Mouse (Mus musculus) adrenal gland, adult 8-10 months (tissue): ENCODE measurements around the gene Ankrd13c. TPM values are rescaled to one million over a fixed set of nuclear protein-coding genes. Genes with fewer than 3 reads are reported as not detected.
"Not testable (repeated sequence)": the region's sequence is repeated elsewhere in the genome, so short reads cannot be mapped to it uniquely, and the experiment has no call there.

ENCODE experiments used
- DNase-seq: peaks from one replicate; pipeline ENCODE4 v3.0.0; 2022
- total RNA-seq, 4 experiments: library from RNA; stranded (reverse); gene quantifications; 2 replicates each; pipeline ENCODE4 v1.2.4; 2022

The Ankrd13c gene
- 10 to 100 TPM; 67.8 to 89.5 (median 86.9) TPM for total RNA-seq

DNA sequence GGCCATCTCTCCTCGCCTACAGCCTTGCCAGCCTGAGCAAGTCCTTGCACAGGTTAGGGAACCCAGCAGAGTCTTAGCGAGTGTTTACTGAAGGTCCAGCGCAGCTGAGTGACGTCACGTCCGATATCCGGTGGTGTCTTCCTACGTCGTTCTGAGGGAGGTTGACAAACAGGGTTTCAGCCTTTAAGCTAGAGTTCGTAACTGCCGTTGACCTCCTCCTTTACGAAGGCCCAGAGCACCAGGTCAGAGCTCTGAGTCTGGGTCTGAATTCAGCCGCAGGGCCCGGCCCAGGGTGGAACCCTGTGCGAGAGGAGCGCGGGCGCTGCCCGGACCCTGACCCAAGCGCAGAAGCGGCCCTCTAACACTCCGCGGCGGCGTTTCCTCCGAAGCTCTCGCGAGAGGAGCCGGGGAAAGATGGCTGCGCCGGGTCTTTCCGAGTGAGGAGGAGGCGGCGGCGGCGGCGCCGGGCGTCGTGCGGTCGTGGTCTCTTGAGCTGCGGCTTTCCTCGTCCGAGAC, at the start of gene Ankrd13c:
Ankrd13c (plus strand) TSS at position 397 of the 516 bp plus-strand sequence.
- DNase-seq = peak; percentile 88

DNA sequence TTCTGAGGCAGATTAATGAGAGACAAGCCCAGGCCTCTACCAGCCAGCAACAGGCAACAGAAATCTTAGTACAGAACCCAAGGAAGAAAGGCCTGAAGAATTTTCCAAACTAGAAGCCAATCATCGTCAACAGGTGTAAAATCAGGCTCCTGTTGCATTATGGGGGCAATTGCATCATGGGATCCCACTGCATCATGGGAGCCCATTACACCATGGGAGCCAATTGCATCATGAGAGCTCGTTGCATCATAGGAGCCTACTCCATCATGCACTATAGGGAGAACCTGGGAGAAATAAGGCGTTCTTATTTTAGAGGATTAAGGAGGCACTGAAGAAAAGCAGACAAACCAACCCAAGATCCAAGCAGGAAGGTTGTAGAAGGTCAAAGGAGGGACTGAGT, 49.4 kb upstream of the Ankrd13c start:
- DNase-seq = no peak

DNA sequence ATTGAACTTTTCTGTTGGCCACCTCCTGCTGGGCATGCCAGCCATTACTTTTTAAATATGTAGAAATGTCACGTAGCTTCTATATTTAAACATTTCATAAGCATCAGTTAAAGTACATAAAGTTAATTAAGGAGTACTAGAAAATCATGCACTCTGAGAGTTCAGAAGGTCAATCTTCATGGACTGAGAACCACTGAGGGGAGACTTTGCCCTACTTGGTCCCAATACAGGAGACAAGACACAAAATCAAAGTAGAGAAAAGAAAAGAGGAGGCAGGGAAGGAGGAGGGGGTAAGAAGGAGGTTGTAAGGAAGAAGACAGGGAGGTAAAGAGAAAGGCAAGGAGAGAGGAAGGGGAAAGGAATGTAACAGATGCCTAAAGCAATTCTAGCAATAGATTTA, 47.1 kb upstream of the Ankrd13c start:
- no peak for DNase-seq

DNA sequence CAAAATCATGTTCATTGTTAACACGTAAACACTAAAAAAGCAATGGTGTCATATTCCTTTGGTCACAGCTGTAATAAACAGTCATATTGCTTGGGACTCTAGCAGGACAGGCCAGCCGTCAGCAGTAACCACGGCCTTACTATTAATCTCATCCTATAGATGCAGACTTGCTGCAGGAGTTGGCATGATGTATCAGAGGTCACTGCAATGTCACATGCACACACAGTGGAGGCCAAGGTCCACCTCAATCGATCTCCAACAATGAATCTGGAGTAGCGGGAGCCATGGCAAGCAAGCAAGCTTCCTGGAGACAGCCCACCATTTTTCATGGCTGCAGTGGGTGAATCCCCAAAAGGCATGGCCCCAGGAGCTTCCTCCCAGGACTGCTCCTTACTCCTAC, 45.3 kb upstream of the Ankrd13c start:
- DNase-seq = no peak

DNA sequence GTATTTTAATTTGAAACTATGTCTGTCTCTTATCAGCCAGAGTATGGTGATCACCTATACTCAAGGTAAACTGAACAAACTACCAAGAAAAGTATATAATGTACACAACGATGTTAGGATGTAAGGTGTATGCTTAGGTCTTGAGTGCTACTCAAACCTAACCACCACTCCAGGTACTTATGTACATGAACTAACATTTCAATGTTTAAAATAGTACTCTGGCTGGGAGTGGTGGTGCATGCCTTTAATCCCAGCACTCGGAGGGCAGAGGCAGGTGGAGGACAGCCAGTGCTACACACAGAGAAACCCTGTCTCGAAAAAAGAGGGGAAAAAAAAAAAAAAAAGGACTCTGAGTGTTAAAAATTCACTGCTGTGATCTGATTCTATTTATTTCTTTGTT, 38.9 kb upstream of the Ankrd13c start:
- no peak for DNase-seq

DNA sequence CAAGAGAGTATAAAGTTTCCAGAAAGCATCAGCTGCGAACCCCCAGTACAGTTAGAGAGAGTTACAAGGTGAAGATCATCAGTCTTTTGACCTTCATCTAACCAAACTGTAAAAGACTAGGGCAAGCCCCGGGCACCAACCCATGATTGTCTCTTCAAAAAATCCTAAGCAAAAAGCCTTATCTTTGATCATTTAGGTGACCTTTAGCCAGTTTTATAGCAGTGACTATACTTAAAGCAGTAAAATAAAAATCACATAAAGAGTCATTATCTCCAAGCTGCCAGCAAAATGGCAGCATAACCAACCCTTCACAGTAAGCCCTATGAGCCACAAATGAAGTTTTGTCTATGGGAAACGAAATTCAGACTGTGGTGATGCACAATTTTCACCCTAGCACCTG, 36.8 kb upstream of the Ankrd13c start:
- DNase-seq = no peak

DNA sequence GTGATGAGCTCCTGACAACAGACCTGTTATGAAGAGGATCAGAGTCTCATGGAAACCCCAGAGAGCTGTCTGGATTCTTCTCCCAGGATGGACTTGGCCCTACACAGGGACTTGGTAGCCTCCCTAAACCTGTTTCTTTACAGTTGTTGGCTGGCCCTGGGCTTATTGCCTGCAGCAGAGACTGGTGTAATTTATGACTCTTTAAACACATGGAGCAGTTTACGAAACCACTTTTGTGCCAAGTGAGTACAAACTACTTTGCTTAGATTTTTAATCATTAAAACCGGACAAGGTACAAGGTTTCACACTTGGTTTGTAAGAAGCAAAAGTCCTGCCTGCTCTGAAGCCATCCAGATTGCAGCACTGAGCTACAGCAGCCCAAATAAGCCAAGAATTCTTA, 34.9 kb upstream of the Ankrd13c start:
- no peak for DNase-seq

DNA sequence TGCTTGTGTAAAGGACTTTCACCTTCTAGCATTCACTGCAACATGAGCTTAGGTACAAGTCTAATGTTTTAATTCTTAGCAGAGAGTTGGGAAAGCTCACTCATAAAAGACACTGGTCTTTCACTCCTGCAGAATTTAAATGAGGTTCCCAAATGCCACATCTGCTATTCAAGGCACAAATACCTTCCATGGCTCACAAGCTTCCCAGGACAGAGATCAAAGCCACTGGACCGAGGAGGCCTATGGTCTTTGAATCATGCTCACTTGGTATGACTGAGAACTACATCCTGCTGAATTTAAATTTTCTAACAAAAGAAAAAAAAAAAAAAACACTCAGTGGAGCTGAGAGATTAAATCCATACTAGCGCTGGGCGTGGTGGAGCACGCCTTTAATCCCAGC, 30.7 kb upstream of the Ankrd13c start:
- no peak for DNase-seq

DNA sequence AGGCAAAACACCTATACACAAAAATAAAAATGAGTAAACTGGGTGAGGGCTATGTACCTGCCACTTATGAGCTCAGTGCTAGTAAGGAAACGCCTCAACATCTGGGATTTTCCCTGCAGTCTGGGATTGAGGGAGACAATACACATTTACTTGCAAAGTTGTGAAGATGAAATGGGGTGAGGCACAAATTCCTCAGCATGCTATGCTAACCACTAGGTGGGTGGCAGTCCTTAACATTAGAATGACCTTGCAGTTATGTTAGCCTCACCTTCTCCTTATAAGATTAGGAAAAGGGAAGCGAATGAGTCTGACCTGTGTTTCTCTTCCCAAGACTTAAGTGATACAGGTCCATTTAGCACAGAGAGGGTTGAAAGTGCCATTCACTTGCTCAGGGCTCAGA, 25.7 kb upstream of the Ankrd13c start:
- no peak for DNase-seq

DNA sequence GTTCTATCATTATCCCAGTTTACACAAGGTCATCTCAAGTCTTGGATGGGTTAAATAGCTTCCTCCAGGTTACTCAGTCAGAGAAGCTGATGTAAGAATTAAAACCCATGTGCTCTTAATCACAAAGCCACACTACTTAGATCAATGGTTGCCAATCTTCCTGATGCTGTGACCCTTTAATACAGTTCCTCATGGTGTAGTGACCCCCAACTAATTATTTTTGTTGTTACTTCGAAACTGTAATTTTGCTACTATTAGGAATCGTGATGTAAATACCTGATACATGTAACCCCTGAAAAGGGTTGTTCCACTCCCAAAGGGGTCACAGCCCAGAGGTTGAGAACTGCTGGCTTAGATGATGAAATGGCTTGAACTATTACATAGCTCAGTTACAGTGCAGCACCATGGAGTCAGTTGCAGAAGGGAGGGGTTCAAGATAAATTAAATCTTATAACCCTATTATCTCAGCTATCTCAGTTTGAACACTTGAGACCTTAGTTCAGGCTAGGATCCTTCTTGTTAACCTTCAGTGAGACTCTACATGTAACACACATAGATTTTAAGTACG, 23.7 kb upstream of the Ankrd13c start:
- DNase-seq = no peak

DNA sequence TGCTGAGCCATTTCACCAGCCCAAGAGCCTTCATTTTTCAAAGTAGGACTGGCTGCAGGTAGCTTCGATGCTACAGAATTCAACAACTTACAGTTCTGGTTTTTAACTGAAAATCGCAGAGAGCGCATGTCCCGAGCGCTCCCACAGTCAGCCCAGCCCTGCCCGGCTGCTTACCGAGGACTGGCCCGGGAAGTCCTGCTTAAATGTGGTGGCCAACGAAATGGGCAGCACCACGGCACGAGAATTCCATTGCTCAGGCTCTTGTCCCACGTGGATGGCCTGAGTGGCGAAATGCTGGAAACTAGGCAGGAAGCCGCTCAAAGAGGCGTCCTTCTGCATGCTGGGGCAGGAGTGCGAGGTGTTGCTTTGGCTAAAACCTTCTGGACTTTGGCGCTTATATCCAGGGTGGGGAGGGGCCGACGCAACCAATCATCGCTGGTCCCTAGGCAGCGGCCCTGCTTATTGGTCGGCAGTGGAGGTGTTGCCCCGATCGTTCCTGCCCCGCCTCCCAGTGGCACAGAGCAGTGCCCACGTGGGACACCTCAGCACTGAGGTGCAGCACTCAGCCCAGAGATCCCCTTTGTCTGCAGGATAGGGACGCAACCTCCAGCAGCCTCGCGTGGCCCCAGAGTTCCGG, 22.2 kb upstream of the Ankrd13c start, which contains the start of gene Cth:
Cth (minus strand) TSS at position 386 of the 637 bp plus-strand sequence.
- DNase-seq = peak; percentile 94

DNA sequence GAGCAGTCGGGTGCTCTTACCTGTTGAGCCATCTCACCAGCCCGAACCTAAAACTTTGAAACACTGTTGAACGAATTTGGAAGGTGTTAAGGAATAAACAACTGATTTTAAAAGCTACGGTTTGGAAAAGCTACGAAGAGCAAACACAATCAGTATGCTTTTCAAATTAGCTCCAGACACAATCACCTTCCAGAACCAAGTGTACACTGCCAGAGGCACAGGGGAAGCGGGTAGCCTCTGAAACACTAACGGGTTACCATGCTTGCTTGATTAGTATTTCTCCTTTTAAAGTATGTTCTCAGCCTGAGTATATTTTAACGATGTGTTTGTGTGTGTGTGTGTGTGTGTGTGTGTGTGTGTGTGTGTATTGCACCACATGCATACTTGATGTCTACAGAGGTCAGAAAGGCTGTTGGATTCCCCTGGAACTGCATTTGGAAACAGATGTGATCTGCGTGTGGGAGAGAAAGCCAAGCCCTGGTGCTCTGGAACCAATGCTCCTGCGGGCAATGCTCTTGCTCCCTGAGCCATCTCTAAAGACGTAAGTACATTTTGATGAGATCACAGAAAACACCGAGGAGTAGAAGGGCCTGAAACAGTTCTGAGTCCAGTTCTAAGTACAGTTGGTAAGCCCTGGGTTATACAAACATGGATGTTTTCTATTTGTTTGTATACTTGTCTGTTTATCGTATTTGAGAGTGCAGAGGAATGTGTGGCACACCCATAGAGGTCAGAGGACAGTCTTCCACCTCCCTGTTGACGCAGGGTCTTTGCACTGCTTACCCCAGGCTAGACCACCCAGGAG, 21.1 kb upstream of the Ankrd13c start:
- no peak for DNase-seq

DNA sequence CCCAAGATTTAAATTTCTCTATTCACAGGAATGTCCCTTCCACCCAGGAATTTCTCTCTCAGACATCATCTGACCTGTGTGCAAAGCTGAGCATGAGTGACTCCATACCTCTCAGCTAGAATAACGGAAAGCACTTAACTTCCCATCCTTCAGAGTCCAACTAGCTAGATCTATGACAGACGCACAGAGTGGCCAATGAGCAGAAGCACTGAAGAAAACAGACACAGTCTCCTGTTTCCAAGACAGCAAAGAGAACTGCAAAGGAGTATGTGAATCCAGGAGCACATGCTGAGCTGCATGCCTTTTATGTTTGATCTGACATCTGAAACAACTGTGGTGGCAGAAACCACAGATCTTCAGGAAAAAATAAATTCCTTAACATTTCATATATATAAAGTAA, 20.3 kb upstream of the Ankrd13c start:
- no peak for DNase-seq

DNA sequence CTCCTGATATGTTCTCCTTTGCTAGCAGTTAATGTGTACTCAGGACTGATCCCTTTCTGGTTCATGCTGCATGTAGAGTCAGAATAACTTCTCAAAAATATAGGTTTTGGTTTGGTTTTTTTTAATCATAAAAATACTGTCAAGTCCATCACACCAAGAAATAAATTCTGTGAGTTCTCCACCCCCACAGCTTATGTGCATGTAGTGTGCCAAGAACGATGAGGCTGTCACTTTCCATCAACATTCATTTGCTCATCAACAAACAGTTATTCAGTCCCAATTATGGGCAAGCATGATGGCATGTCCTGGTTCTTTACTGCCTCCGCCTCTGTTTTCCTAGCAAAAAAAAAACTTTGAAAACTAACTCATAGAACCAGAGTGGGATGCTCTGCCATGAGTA, 18.3 kb upstream of the Ankrd13c start:
- DNase-seq = no peak

DNA sequence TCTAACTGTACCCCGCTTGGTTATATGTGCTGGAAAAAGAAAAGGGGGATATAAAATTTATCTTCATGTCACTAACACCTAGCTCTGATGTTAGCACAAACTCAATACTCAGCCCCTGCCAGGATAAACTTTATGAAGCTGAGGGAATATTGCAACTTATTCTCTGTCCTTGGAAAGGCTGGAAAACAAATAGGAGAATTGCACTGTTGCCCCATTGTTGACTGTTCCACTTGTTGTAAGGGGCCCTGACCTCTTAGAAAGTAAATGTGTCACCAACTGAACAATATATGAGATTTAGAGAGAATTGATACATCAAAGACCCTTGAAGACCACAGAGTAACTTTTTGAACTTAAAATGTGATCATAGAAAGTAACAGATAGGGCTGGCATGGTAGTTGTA, 17.6 kb upstream of the Ankrd13c start:
- no peak for DNase-seq

DNA sequence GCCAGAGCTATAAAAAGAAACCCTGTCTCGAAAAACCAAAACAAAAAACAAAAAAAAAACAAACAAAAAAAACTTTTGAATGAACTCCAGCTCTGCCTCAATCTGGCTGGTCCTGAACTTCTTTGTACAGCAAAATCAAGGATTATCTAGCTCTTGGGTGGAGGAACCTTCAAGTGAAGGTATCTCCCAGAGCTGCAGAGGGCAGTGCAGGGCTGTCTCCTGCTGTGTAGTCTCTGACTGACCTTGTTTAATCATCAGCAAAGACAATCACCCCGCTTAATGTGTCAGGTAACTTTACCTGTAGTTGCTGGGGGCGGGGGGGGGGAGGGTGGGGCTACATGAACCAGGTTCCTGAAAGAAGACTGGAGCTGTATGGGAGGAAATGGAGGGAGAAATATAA, 15.4 kb upstream of the Ankrd13c start:
- DNase-seq = no peak

DNA sequence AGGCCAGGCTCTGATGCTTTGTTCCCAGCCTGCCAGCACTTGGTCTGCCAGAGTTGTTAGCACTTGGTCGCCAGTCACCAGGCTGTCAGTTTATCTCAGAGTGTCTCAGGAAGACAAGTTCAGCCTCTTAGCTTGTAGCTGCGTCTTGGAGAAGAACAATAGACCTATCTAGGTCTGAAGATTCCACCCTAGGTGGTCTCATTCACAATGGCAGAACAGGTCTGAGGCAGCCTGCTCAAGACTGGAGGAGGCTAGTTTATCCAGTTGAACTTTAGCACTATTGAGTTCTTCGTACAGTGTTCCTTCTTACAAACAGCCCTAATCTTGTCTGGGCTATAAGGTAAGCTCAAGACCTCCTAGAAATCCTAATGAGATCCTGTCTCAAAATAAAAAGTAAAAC, 15.0 kb upstream of the Ankrd13c start:
- DNase-seq = no peak

DNA sequence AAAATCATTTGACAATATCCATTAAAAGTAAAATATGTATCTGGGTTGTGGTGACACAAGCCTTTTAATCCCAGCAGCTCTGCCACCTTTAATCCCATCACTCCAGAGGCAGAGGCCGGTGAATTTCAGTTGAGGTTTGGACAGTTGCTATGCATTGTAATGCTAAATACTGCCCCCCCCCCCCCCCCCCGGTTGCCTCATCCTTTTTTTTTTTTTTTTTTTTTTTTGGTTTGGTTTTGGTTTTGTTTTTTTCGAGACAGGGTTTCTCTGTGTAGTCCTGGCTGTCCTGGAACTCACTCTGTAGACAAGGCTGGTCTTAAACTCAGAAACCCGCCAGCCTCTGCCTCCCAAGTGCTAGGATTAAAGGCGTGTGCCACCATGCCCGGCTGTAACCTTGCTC, 13.8 kb upstream of the Ankrd13c start:
- DNase-seq = not testable (repeated sequence)

DNA sequence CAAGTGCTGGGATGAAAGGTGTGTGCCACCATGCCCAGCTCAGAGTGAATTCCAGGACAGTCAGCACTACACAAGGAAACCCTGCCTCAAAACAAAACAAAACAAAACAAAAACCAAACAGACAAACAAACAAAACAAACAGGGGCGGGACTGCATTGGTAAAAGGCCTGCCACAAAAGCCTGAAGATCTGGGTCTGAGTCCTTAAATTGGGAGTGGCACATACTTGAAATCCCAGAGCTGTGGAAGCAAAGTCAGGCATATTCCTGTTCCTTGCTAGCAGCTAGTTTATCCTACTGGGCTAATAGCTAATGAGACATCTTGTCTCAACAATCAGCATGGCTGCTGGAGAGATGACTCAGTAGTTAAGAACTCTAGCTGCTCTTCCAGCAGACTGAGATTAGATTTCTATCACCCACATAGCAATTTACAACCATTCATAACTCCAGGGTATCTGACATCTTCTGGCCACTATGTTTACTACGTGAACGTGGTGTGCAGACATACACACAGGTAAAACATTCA, 12.7 kb upstream of the Ankrd13c start:
- DNase-seq = no peak

DNA sequence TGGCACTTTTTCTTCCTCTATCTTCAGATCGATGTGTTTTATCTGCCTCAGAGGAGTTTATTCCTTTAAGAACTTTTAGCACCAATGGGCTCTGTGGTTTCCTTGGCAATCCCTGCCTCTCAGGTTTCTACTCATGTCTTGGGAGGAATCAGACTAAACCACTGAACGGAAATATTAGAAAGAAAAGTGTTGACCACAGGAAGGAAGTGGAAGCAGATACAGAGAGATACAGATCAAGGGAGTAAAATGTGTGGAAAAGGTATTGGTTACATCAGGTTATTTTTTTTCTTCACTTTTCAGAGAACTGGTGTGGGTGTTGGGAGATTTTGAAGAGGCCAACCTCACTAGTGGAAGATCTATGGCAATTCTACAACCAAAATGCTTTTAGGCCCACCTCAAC, 8.5 kb upstream of the Ankrd13c start:
- no peak for DNase-seq

DNA sequence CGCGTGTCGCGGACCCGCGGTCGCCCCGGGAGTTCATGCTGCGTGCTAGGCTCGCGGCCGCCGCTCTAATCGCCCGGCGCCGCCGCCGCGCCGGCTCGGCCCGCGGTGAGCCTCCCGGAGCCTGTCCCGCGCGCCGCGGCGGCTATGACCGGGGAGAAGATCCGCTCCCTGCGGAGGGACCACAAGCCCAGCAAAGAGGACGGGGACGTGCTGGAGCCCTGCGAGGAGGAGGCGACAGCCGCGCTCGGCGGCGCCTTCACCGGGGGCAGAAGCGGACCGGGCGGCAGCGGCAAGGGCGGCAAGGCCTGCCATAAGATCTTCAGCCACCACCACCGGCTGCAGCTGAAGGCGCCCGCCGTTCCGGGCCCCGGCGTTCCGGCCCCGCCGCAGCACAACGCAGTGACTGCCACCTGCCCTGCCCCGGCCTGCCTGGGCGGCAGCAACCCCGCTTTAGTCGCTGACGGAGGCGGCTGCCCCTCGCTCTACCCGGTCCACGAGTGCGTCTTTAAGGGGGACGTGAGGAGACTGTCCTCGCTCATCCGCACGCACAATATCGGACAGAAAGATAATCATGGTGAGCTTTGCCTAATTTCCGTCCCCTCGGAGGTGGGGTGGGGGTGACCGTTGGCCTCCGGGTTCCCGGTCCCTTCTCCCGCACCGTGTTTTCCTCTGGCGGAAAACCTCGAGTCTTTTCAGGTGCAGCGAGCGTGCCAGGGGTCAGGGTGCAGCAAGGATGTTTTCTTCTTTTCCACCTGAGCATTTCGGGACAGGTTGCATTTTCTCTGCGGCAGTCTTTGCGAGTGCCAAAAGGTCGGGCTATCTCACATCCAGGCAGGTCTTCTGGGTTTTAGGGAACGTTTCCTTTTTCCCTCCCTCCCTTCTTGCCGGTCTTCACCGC, 593 bp downstream of the Ankrd13c start:
- peak; percentile 21 for DNase-seq

DNA sequence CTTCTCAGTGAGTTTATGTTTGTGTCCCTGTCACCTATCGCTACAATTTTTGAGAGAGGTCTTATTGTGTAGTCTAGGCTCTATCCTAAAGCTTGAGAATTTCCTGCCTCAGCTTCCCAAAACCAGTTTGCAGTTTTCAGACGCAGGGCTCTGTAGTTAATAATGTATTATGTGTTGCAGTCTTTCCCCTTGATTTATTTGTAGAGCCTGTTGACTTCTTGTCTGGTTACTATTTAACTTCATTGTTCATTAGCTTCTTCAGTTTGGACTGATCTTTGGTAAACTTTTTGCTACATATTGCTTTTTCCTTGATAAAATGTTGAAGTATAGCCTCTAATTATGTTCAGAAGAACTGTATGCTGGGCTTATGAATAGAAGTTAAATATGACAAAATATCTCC, 5.7 kb downstream of the Ankrd13c start:
- DNase-seq = no peak
